Mouse (Mus musculus) midbrain, postnatal 0 days (tissue): ENCODE measurements at regions not wholly inside any gene's neighbourhood (a gene's known extent, or its start where the extent isn't known, plus 50 kb on each side); places are given as distances from the start of the nearest gene placed in this dataset.
"Not testable (repeated sequence)": the region's sequence is repeated elsewhere in the genome, so short reads cannot be mapped to it uniquely, and the experiment has no call there.

Experiments
- ATAC-seq: fragments of 200-750 bp; cut with Nextera tagmentation; 2 replicates; pipeline ENCODE4 v1.8.0; 2017; ENCODE audit warnings: moderate number of reproducible peaks, mild to moderate bottlenecking, moderate TSS enrichment, moderate library complexity; ENCODE audit not compliant: low FRiP score
- DNase-seq: peaks from one replicate; pipeline ENCODE4 v3.0.0-alpha.2; 2015; ENCODE audit warnings: low spot score
- H3K27ac ChIP-seq: fragments of 300-500 bp; sonication (generic); 2 replicates; pipeline ENCODE4 v1.5.1; 2014; ENCODE audit warnings: low read depth, mild to moderate bottlenecking, low read length, mixed read lengths
- H3K27me3 ChIP-seq: fragments of 300-500 bp; sonication (generic); 2 replicates; pipeline ENCODE4 v1.6.1; 2014; ENCODE audit warnings: low read length, control low read depth, mixed read lengths; ENCODE audit not compliant: insufficient read depth
- H3K36me3 ChIP-seq: fragments of 300-500 bp; sonication (generic); 2 replicates; pipeline ENCODE4 v1.6.1; 2014; ENCODE audit warnings: low read length, control low read depth, mixed read lengths; ENCODE audit not compliant: insufficient read depth
- H3K4me1 ChIP-seq: fragments of 300-500 bp; sonication (generic); 2 replicates; pipeline ENCODE4 v1.6.1; 2014; ENCODE audit warnings: mild to moderate bottlenecking, control low read depth, antibody characterized with exemption, low read length, mixed read lengths; ENCODE audit not compliant: insufficient read depth
- H3K4me2 ChIP-seq: fragments of 300-500 bp; sonication (generic); 2 replicates; pipeline ENCODE4 v1.6.1; 2014; ENCODE audit warnings: low read depth, mild to moderate bottlenecking, low read length, mixed read lengths; ENCODE audit not compliant: poor library complexity, severe bottlenecking
- H3K4me3 ChIP-seq: fragments of 300-500 bp; sonication (generic); 2 replicates; pipeline ENCODE4 v1.5.1; 2014; ENCODE audit warnings: low read depth, mild to moderate bottlenecking, low read length, moderate library complexity
- H3K9ac ChIP-seq: fragments of 300-500 bp; sonication (generic); replicated peaks from 2 replicates; pipeline ENCODE4 v1.6.1; 2014; ENCODE audit warnings: mild to moderate bottlenecking, low read length, moderate library complexity, mixed read lengths; ENCODE audit not compliant: poor library complexity, severe bottlenecking
- H3K9me3 ChIP-seq: fragments of 300-500 bp; sonication (generic); 2 replicates; pipeline ENCODE4 v1.6.1; 2016; ENCODE audit warnings: low read length, control low read depth
- CTCF ChIP-seq: IDR thresholded peaks from 2 replicates; pipeline ENCODE4 v1.5.1; 2016; ENCODE audit warnings: antibody characterized with exemption, mild to moderate bottlenecking
- WGBS: fragments of 180-500 bp; shearing (Covaris S2); extraction: QIAGEN DNeasy Blood & Tissue Kit; methylation state at CpG from one replicate; pipeline ENCODE4 v1.1.7; 2014; 5-methylcytosine and 5-hydroxymethylcytosine counted together

DNA sequence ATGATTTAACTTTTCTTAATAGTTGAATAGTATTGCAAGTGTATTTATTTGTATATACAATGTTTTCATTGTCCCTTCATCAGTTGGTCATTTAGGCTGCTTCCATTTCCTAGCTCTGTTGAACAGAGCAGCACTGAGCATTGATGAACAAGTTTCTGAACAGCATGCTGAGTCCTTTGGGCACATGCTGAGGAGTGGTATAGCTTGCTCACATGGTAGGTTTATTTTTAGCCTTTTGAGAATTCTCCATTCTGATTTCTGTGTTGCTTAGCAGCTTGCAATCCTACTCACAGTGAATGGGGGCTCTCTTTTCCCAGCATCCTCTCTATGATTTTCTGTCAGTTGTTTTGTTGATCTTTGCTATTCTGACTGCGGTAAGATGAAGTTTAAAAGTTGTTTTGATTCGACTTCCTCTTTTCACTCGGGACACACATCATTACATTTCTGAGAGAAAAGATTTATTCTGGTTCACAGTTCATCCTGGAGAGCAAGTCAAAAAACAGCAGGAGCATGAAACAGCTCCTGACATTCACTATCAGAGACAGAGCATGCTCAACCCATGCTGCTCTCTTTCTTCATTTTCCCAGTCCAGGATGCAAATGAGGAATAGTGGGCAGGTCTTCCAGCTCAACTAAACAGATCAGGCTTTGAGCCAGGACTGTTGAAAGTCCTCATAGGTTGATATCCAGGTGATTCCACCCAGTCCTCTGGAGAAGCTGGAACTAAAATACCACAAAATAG lies 413.1 kb downstream of the Gm37988 start:
- peak; percentile 42 for DNase-seq
- H3K27me3 ChIP-seq, result no peaks in the 10 kb centered on the region
- no peak for TF ChIP-seq CTCF
- no peak overlapping the region for H3K4me2 ChIP-seq
- no peak overlapping the region for H3K4me3 ChIP-seq
- H3K9ac ChIP-seq, result no peak overlapping the region
- peak; percentile 55 for ATAC-seq
- H3K4me1 ChIP-seq, result no peaks in the 10 kb centered on the region
- H3K27ac ChIP-seq, result no peak overlapping the region
- H3K36me3 ChIP-seq, result no peaks in the 10 kb centered on the region
- 32% methylated on average over 3 of the region's 3 CpGs for WGBS
- H3K9me3 ChIP-seq, result no peaks in the 10 kb centered on the region

DNA sequence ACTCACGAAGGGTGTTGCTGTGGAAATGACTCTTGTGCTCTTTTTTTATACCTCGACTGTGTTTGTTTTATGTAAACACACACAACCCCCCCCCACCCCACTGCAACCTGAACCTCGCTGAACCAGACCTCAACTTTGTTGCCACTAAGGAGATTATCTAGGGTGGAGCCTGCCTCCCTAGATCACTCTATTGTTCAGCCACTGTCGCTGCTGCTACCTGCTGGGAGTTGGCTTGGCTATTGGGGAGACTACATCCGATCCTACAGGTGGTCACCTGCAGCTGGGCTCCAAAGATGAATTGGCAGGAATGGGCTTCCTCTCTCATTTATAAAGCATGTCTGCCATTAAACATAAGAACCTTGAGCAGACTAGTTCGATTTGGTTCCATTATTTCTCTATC lies 420.2 kb downstream of the Gm37988 start:
- H3K4me1 ChIP-seq, result no peaks in the 10 kb centered on the region
- 17% methylated on average over 6 of the region's 6 CpGs for WGBS
- TF ChIP-seq CTCF, result no peak
- H3K9me3 ChIP-seq, result no peaks in the 10 kb centered on the region
- H3K27ac ChIP-seq, result no peak overlapping the region
- H3K4me3 ChIP-seq, result no peak overlapping the region
- ATAC-seq (no peak), DNase-seq (no peak)
- no peak overlapping the region for H3K9ac ChIP-seq
- H3K4me2 ChIP-seq, result no peak overlapping the region
- no peaks in the 10 kb centered on the region for H3K27me3 ChIP-seq
- H3K36me3 ChIP-seq, result no peaks in the 10 kb centered on the region

DNA sequence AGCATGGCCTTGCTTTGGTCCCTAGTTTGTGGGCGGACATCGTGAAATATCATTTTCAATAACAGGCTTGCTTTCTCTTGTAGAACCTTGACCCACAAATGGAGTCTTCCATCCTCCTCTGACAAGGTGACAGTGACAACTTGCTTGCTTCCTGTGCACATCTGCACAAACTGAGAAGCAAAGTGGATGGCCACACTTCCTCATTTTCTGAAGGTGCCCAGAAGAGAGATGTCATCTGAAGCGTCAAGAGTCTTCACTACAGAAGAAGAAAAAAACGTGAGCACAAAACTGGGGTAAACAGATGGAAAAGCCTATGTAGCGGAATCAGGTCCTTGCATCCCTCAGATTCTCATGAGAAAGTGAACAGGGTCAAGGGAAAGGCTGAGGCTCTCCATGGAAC lies 423.5 kb downstream of the Gm37988 start:
- Histone ChIP-seq H3K9me3 (no peaks in the 10 kb centered on the region), H3K4me2 (no peak overlapping the region), H3K36me3 (no peaks in the 10 kb centered on the region), H3K9ac (no peak overlapping the region), H3K4me3 (no peak overlapping the region), H3K27ac (no peak overlapping the region), H3K27me3 (no peaks in the 10 kb centered on the region), H3K4me1 (no peaks in the 10 kb centered on the region)
- WGBS, result 88% methylated on average over 5 of the region's 5 CpGs
- DNase-seq, result no peak
- TF ChIP-seq CTCF, result no peak
- ATAC-seq, result no peak

DNA sequence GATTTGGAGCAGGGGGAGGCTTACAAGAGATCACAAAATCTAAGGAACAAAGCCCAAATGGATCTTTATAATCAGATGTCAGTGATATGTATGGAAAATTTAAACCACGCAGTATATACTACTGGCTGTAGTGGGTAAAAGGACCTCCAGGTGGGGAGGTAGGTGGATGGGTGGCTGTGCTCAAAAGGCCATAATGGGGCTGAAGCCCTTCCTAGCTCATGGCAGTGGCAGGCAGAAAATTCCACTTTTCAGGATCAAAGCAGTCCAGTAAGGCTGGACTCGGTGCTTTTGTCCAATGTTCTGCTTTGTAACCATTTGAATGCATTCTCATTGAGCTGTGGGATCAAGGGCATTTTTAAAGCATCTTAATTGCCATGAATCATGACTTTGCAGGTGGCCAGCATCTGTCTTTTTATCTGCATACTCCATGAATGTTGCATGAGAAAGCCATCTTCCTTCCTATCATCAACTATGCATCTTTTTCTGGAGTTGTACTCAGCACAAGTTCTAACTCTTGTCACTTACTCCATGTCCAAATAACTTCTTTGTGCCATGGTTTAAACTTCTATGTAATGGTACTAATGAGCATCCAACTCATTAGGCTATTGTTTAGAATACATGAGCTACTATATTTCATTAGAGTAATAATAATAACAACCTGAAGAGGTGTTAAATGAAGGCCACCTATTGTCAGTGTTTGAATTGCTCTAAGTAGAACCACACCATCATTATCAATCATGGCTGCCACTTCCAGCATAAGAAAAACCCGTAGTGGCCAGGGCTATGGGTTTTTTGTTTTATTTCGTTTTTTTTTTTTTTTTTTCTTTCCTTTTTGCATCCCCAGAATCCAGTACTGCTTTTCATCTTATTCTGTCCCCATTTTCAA lies 424.5 kb downstream of the Gm37988 start:
- Histone ChIP-seq H3K9ac (no peak overlapping the region), H3K36me3 (no peaks in the 10 kb centered on the region), H3K4me2 (no peak overlapping the region), H3K27me3 (no peaks in the 10 kb centered on the region), H3K27ac (no peak overlapping the region), H3K4me1 (no peaks in the 10 kb centered on the region), H3K4me3 (no peak overlapping the region), H3K9me3 (no peaks in the 10 kb centered on the region)
- no peak for ATAC-seq
- TF ChIP-seq CTCF, result no peak
- 17% methylated on average over 4 of the region's 4 CpGs for WGBS
- no peak for DNase-seq

DNA sequence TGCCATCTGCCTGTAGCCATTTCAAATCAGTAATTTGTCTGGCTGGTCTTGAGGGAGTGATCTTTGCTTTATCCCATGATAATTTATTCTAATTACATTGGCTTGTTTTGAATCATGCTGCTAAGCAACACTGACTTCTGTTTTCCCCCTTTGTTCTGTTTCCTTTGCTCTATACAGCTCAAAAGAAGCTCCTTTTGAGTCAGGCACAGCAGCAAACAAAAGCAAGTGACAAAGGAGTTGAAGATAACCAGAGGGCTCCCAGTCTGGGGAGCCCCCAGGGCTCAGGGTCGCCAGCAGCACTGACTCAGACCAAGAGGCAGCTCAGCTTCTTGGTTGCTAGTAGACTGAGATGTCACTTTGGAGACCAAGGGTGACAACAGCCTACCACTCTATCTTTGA lies 425.2 kb downstream of the Gm37988 start:
- Histone ChIP-seq H3K27me3 (no peaks in the 10 kb centered on the region), H3K9me3 (no peaks in the 10 kb centered on the region), H3K36me3 (no peaks in the 10 kb centered on the region), H3K9ac (no peak overlapping the region), H3K4me1 (no peaks in the 10 kb centered on the region), H3K27ac (no peak overlapping the region), H3K4me2 (no peak overlapping the region), H3K4me3 (no peak overlapping the region)
- ATAC-seq (peak; percentile 81), DNase-seq (peak; percentile 70)
- WGBS, result 0% methylated on average over 1 of the region's 1 CpGs
- no peak for TF ChIP-seq CTCF

DNA sequence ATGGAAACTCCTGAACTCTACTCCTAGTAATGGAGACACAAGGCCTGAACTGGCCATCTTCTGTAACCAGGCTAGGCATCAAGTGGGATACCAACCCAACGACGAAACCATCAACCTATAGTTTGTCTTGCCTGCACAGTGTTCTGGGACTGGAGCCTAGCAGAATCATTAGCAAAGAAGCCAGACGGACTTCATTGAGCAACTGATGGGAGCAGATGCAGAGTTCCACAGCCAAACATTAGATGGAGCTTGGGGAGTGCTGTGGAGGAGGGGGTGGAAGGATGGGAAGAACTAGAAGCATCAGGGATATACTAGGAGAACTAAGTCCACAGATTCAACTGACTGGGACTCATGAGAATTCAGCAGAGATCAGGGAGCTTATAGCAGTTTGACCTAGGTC lies 435.5 kb downstream of the Gm37988 start:
- ATAC-seq, result no peak
- WGBS, result 92% methylated on average over 3 of the region's 3 CpGs
- no peak for DNase-seq

DNA sequence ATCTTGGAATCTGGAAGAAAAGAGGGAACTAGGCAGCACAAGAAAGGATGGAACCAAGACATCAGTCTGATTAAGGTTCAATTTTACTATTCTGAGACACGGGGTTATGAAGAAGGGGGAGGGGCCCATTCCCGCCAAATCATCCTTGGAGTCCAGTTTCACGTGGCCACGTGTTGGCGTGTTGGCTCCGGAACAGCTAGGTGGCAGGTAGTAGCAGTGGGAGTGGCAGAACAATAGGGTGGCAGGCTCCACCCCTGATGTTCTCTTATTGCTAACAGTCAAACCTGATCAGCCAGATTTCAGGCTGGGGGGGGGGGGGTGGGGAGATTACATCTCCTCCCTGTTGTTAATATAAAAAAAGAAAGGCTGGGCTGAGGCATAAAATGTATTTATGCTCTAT lies 453.2 kb downstream of the Gm37988 start:
- not testable (repeated sequence) for H3K4me1 ChIP-seq, ATAC-seq, H3K4me2 ChIP-seq, H3K4me3 ChIP-seq, H3K27ac ChIP-seq, H3K9me3 ChIP-seq, H3K36me3 ChIP-seq, H3K9ac ChIP-seq, DNase-seq, H3K27me3 ChIP-seq
- 59% methylated on average over 6 of the region's 6 CpGs for WGBS

More for the DNA sequence above, 435.5 kb downstream of the Gm37988 start:
- Histone ChIP-seq H3K27ac (no peak overlapping the region), H3K4me1 (no peaks in the 10 kb centered on the region), H3K27me3 (no peaks in the 10 kb centered on the region), H3K9ac (no peak overlapping the region), H3K4me3 (no peak overlapping the region), H3K36me3 (no peaks in the 10 kb centered on the region), H3K4me2 (no peak overlapping the region), H3K9me3 (no peaks in the 10 kb centered on the region)
- TF ChIP-seq CTCF, result no peak

DNA sequence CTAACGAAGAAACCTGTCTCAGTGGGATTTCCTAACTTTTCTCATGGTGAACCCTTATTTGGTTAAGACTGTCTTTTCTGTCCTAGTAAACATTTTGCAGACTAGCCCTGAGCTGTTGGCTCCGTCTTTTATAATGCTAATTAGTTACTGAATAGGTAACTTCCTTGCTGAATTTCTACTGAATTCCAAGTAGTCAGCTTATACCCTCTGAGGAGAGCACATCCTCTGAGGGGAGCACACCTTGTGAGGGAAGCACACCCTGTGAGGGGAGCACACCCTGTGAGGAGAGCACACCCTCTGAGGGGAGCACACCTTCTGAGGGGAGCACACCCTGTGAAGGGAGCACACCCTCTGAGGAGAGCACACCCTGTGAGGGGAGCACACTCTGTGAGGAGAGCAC lies 453.6 kb downstream of the Gm37988 start:
- H3K4me3 ChIP-seq, H3K4me1 ChIP-seq, DNase-seq, H3K9me3 ChIP-seq, H3K36me3 ChIP-seq, H3K4me2 ChIP-seq, H3K27ac ChIP-seq, H3K27me3 ChIP-seq, ATAC-seq, H3K9ac ChIP-seq: not testable (repeated sequence)
- WGBS, result 40% methylated on average over 2 of the region's 2 CpGs
